Mouse (Mus musculus): Measurements from ENCODE around the gene Ascl2. TPM values are rescaled to one million over a fixed set of nuclear protein-coding genes. Genes with fewer than 3 reads are reported as not detected.

The Ascl2 gene
- polyA plus RNA-seq, 1 experiment: not detected

Other genes starting within 250 kb of the Ascl2 start
- not detected in 2 replicates for gene Ins2, start 225.9 kb downstream of the Ascl2 start, polyA plus RNA-seq (2012; ENCODE audit: insufficient read depth, insufficient read length, missing spikeins)
- not detected in 2 replicates for gene Th, start 38.1 kb downstream of the Ascl2 start, polyA plus RNA-seq (2012; ENCODE audit: insufficient read depth, insufficient read length, missing spikeins)
- gene Tspan32, start 35.8 kb upstream of the Ascl2 start, polyA plus RNA-seq (2012; ENCODE audit: insufficient read depth, insufficient read length, missing spikeins): 0.83 and 1.3 TPM in 2 replicates
- 289 and 375 TPM in 2 replicates for gene Cd81, start 83.5 kb upstream of the Ascl2 start, polyA plus RNA-seq (2012; ENCODE audit: insufficient read depth, insufficient read length, missing spikeins)
- gene Tssc4, start 100.0 kb upstream of the Ascl2 start, polyA plus RNA-seq (2012; ENCODE audit: insufficient read depth, insufficient read length, missing spikeins): 6.7 and 13.2 TPM in 2 replicates
- gene Trpm5, start 125.4 kb upstream of the Ascl2 start, polyA plus RNA-seq (2012; ENCODE audit: insufficient read depth, insufficient read length, missing spikeins): not detected in 2 replicates
- gene Kcnq1, start 137.1 kb upstream of the Ascl2 start, polyA plus RNA-seq (2012; ENCODE audit: insufficient read depth, insufficient read length, missing spikeins): 0.36 and 1.0 TPM in 2 replicates

Measured in brown adipose tissue, adult 24 weeks (tissue).